Mouse (Mus musculus) left cerebral cortex, adult 18-20 months (tissue): ENCODE results near the gene Nrxn2. TPM values are rescaled to one million over a fixed set of nuclear protein-coding genes. Genes with fewer than 3 reads are reported as not detected.

Source experiments
- DNase-seq, 2 experiments: peaks; one replicate each; pipeline ENCODE4 v3.0.0; 2021 to 2022; ENCODE audit warnings: low spot score in 2 of 2, mixed read lengths in 1 of 2
- total RNA-seq, 2 experiments: library from RNA; stranded (reverse); gene quantifications; 2 replicates each; pipeline ENCODE4 v1.2.3; 2021

Gene Nrxn2
- total RNA-seq, 2 experiments from 2014 or later, result 549 to 568 TPM

- DNase-seq, result no peak
These were observed 95.0 kb downstream of the Nrxn2 start for GRCm38 (mm10) chr19:6513389-6514139.

- DNase-seq, result no peak
These were observed 96.4 kb downstream of the Nrxn2 start for GRCm38 (mm10) chr19:6514940-6515339.

GRCm38 (mm10) chr19:6515448-6515847 is 96.9 kb downstream of the Nrxn2 start:
- DNase-seq, result no peak

- no peak for DNase-seq
These were observed 97.6 kb downstream of the Nrxn2 start for GRCm38 (mm10) chr19:6516153-6516552.

- no peak for DNase-seq
These were observed 100.1 kb downstream of the Nrxn2 start for GRCm38 (mm10) chr19:6518601-6519000.

- no peak for DNase-seq
These were observed 101.0 kb downstream of the Nrxn2 start for GRCm38 (mm10) chr19:6519483-6519882.

- DNase-seq, result no peak
These were observed 103.1 kb downstream of the Nrxn2 start for GRCm38 (mm10) chr19:6521630-6522029.

- peak in 1 of 2 experiments; percentile 66 for DNase-seq
These were observed 103.8 kb downstream of the Nrxn2 start for GRCm38 (mm10) chr19:6522289-6522688.

- no peak for DNase-seq
These were observed 106.5 kb downstream of the Nrxn2 start for GRCm38 (mm10) chr19:6525023-6525422.

GRCm38 (mm10) chr19:6526010-6526409 is 107.5 kb downstream of the Nrxn2 start:
- DNase-seq, result no peak

- DNase-seq, result no peak
These were observed 108.9 kb downstream of the Nrxn2 start for GRCm38 (mm10) chr19:6527439-6527838.

GRCm38 (mm10) chr19:6527839-6528531 is 109.5 kb downstream of the Nrxn2 start:
- DNase-seq, result no peak

GRCm38 (mm10) chr19:6529265-6529985 is 110.9 kb downstream of the Nrxn2 start:
- DNase-seq, result no peak

GRCm38 (mm10) chr19:6530359-6530758 is 111.8 kb downstream of the Nrxn2 start:
- no peak for DNase-seq

- peak in 1 of 2 experiments; percentile 51 for DNase-seq
These were observed 112.6 kb downstream of the Nrxn2 start for GRCm38 (mm10) chr19:6531011-6531631.

GRCm38 (mm10) chr19:6531832-6532471 is 113.4 kb downstream of the Nrxn2 start:
- no peak for DNase-seq

- no peak for DNase-seq
These were observed 114.1 kb downstream of the Nrxn2 start for GRCm38 (mm10) chr19:6532656-6533055.

GRCm38 (mm10) chr19:6533290-6534117 is 115.0 kb downstream of the Nrxn2 start:
- DNase-seq, result no peak

GRCm38 (mm10) chr19:6534118-6534415 is 115.5 kb downstream of the Nrxn2 start:
- DNase-seq, result no peak

- DNase-seq, result no peak
These were observed 117.7 kb downstream of the Nrxn2 start for GRCm38 (mm10) chr19:6536201-6536600.
